Mouse (Mus musculus): Measurements from ENCODE around the gene Ankrd33. TPM values are rescaled to one million over a fixed set of nuclear protein-coding genes. Genes with fewer than 3 reads are reported as not detected.

Ankrd33 gene
- total and polyA plus RNA-seq, 3 experiments, result not detected

DNA sequence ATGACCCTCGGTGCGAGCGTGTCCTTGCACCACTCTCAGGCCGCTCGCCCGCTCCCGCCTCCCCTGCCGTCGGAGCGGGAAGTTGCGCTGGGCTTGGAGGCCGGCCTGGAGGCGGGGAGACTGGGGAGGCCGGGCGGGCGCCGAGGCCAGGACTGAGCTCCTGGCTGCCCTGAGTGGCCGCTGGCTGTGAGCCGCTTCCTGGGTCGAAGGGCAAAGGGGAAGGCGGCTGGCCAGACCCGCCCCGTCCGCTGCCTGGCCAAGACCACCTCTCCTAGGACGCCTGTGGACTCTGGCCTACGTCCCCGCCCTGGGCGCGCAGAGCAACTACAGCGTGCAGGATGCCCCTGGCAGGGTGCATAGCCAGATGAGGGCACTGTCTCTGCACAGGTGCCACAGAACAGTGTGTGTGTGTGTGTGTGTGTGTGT lies 36.8 kb upstream of the Ankrd33 start:
- no peak overlapping the region for H3K4me3 ChIP-seq (ENCODE audit: control insufficient read depth in 1 of 2, insufficient read depth in 1 of 2, low read depth in 2 of 2, low read length in 2 of 2)
- TF ChIP-seq RCOR1 (IDR thresholded peaks at IDR 0.05; ENCODE audit: low read depth, low read length) (no peak), MAFK (IDR thresholded peaks at IDR 0.05; ENCODE audit: borderline replicate concordance, low read depth, low read length) (no peak), CHD1 (IDR thresholded peaks at IDR 0.05; ENCODE audit: low read depth, low read length) (no peak), ZC3H11A (IDR thresholded peaks at IDR 0.05; ENCODE audit: low read depth, low read length) (no peak), MXI1 (IDR thresholded peaks at IDR 0.05; ENCODE audit: low read depth, low read length) (no peak), USF1 (IDR thresholded peaks at IDR 0.05; ENCODE audit: low read depth, low read length) (no peak), E2F4 (IDR thresholded peaks at IDR 0.05; ENCODE audit: borderline replicate concordance, low read depth, low read length) (no peak), SIN3A (IDR thresholded peaks at IDR 0.05; ENCODE audit: low read length) (no peak), SMC3 (IDR thresholded peaks at IDR 0.05; ENCODE audit: low read depth, low read length) (no peak), TAL1 (IDR thresholded peaks at IDR 0.05; ENCODE audit: low read length) (no peak), ZNF384 (IDR thresholded peaks at IDR 0.05; ENCODE audit: low read depth, low read length) (no peak), POLR2AphosphoS2 (IDR thresholded peaks at IDR 0.05; ENCODE audit: low read length) (no peak), JUND (IDR thresholded peaks at IDR 0.05; ENCODE audit: low read depth, low read length) (no peak), HCFC1 (IDR thresholded peaks at IDR 0.05; ENCODE audit: low read depth, low read length) (no peak), ELF1 (IDR thresholded peaks at IDR 0.05; ENCODE audit: low read depth, low read length) (no peak), MYB (IDR thresholded peaks at IDR 0.05; ENCODE audit: low read depth, low read length) (no peak)
- no peaks in the 10 kb centered on the region for H3K4me1 ChIP-seq (ENCODE audit: control insufficient read depth in 1 of 2, insufficient read depth in 2 of 2, low read length in 2 of 2)
- DNase-seq (ENCODE audit: low read depth, low spot score), result no peak
- H3K27ac ChIP-seq (ENCODE audit: control insufficient read depth, low read depth, low read length), result no peak overlapping the region
- H3K9ac ChIP-seq (ENCODE audit: control insufficient read depth, low read depth, low read length, poor library complexity, severe bottlenecking), result no peak overlapping the region
- no peaks in the 10 kb centered on the region for H3K36me3 ChIP-seq (ENCODE audit: control insufficient read depth in 1 of 2, insufficient read depth in 2 of 2, low read length in 2 of 2)
- no peaks in the 10 kb centered on the region for H3K9me3 ChIP-seq (replicated peaks; ENCODE audit: insufficient read depth, low read length)
- H3K27me3 ChIP-seq (ENCODE audit: control insufficient read depth in 1 of 2, insufficient read depth in 2 of 2, low read length in 2 of 2), result peaks cover 2 to 5% of the 10 kb centered on the region in 2 experiments; a peak in 3 of 4 replicates
- no peaks in the 10 kb centered on the region for H3K79me2 ChIP-seq (ENCODE audit: control insufficient read depth, insufficient read depth, low read length, poor library complexity)

DNA sequence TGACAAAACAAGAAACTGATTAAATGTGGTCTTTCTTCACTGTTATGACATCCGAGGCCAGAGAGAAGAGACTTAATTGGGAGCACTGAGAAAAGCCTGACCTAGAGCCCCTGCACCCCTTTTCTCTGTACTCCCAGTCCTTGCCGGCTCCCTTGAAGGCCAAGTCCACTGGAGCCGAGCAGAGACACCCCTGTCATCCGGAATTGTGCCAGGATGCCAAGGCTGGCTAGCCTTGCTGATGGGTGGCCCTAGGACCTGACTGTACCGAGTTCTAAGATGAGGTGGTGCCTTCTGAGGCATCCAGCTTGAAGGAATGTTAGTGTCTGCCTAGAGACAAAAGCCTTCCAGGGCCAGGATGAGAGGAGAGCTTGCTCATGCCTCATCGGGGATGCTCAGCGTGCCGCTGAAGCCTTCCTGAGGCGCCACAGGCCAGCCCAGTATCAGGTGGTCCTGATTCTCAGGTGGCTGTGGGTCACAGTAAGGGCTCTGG lies 35.5 kb upstream of the Ankrd33 start:
- no peaks in the 10 kb centered on the region for H3K79me2 ChIP-seq (ENCODE audit: control insufficient read depth, insufficient read depth, low read length, poor library complexity)
- no peak overlapping the region for H3K9ac ChIP-seq (ENCODE audit: control insufficient read depth, low read depth, low read length, poor library complexity, severe bottlenecking)
- TF ChIP-seq CTCF (IDR thresholded peaks at IDR 0.05 in 2 of 3, conservative IDR thresholded peaks at IDR 0.05 in 1 of 3; ENCODE audit: control insufficient read depth in 1 of 3, insufficient read depth in 1 of 3, low read depth in 2 of 3, low read length in 3 of 3, poor library complexity in 1 of 3, severe bottlenecking in 1 of 3) (no peak), ZNF384 (IDR thresholded peaks at IDR 0.05; ENCODE audit: low read depth, low read length) (no peak), POLR2AphosphoS5 (IDR thresholded peaks at IDR 0.05; ENCODE audit: borderline replicate concordance, low read depth, low read length) (no peak), ZKSCAN1 (IDR thresholded peaks at IDR 0.05; ENCODE audit: low read depth, low read length) (no peak), TAL1 (IDR thresholded peaks at IDR 0.05; ENCODE audit: low read length) (no peak), CHD1 (IDR thresholded peaks at IDR 0.05; ENCODE audit: low read depth, low read length) (no peak), KAT2A (conservative IDR thresholded peaks at IDR 0.05; ENCODE audit: low read depth, low read length) (no peak), TBP (IDR thresholded peaks at IDR 0.05; ENCODE audit: low read depth, low read length) (no peak), HCFC1 (IDR thresholded peaks at IDR 0.05; ENCODE audit: low read depth, low read length) (no peak), RCOR1 (IDR thresholded peaks at IDR 0.05; ENCODE audit: low read depth, low read length) (no peak), BHLHE40 (IDR thresholded peaks at IDR 0.05; ENCODE audit: borderline replicate concordance, low read depth, low read length) (no peak), SIN3A (IDR thresholded peaks at IDR 0.05; ENCODE audit: low read length) (no peak), MYC (IDR thresholded peaks at IDR 0.05; ENCODE audit: low read depth, low read length) (no peak), NELFE (IDR thresholded peaks at IDR 0.05; ENCODE audit: low read depth, low read length) (no peak), SMC3 (IDR thresholded peaks at IDR 0.05; ENCODE audit: low read depth, low read length) (no peak), MAFK (IDR thresholded peaks at IDR 0.05; ENCODE audit: borderline replicate concordance, low read depth, low read length) (no peak), CHD2 (IDR thresholded peaks at IDR 0.05; ENCODE audit: low read length) (no peak)
- H3K9me3 ChIP-seq (replicated peaks; ENCODE audit: insufficient read depth, low read length), result no peaks in the 10 kb centered on the region
- no peak overlapping the region for H3K4me3 ChIP-seq (ENCODE audit: control insufficient read depth in 1 of 2, insufficient read depth in 1 of 2, low read depth in 2 of 2, low read length in 2 of 2)
- no peaks in the 10 kb centered on the region for H3K36me3 ChIP-seq (ENCODE audit: control insufficient read depth in 1 of 2, insufficient read depth in 2 of 2, low read length in 2 of 2)
- H3K27me3 ChIP-seq (ENCODE audit: control insufficient read depth in 1 of 2, insufficient read depth in 2 of 2, low read length in 2 of 2), result peaks cover 1 to 2% of the 10 kb centered on the region in 2 experiments; a peak in 2 of 4 replicates
- H3K27ac ChIP-seq (ENCODE audit: control insufficient read depth, low read depth, low read length), result no peak overlapping the region
- no peak for DNase-seq (ENCODE audit: low read depth, low spot score)
- no peaks in the 10 kb centered on the region for H3K4me1 ChIP-seq (ENCODE audit: control insufficient read depth in 1 of 2, insufficient read depth in 2 of 2, low read length in 2 of 2)
